Mouse (Mus musculus) Muller cell, postnatal 12 days (primary cell): ENCODE measurements around the gene 1700025C18Rik.

ENCODE experiments used
- DNase-seq: peaks from one replicate; pipeline ENCODE4 v3.0.0-alpha.2; 2015; ENCODE audit errors: inconsistent ontology term

Gene 1700025C18Rik

DNA sequence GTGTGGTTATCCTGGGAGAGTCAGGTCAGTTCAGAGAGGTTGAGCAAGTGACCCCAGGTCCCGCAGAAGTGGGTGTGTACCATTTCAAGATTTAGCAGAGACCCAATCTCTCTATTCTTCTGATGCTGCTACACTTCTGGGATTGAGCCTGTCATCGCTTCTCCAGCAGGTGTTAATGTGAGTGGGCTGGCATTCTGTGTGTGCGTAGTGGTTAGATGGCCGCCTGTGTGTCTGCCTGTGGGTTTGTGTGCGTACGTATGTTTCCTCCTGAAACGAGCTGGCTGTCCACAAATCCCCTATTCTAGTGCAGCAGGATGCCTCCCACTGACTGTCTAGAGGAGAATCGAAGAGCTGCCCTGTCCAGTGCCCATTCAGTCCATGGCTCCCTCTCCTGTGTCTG is 12.5 kb downstream of the 1700025C18Rik start:
- no peak for DNase-seq

DNA sequence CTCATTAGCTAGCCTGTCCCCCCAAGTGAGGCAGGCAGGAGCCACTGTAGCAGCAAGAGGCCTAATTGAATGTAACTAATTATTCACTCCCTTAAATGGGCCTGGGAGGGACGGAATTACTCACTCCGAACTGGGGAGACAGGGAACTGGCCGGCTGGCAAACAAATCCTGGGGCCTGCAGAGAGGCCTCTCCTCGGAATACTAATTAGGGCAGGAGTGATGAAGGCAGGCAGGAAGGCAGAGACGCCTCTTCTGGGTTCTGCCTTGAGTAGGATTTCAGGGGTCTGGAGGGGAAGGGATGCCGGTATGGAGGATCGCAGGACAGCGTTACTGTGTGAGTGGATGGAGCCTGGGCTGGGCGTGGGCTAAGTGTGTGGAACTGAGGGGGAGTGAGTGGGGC is 13.5 kb downstream of the 1700025C18Rik start:
- peak; percentile 84 for DNase-seq

- peak; percentile 68 for DNase-seq
These were observed 15.6 kb downstream of the 1700025C18Rik start for GRCm38 (mm10) chr2:165074937-165075336.

- peak; percentile 52 for DNase-seq
These were observed 16.3 kb downstream of the 1700025C18Rik start for GRCm38 (mm10) chr2:165074081-165074884.

- no peak for DNase-seq
These were observed 17.2 kb downstream of the 1700025C18Rik start for GRCm38 (mm10) chr2:165073381-165073781.

DNA sequence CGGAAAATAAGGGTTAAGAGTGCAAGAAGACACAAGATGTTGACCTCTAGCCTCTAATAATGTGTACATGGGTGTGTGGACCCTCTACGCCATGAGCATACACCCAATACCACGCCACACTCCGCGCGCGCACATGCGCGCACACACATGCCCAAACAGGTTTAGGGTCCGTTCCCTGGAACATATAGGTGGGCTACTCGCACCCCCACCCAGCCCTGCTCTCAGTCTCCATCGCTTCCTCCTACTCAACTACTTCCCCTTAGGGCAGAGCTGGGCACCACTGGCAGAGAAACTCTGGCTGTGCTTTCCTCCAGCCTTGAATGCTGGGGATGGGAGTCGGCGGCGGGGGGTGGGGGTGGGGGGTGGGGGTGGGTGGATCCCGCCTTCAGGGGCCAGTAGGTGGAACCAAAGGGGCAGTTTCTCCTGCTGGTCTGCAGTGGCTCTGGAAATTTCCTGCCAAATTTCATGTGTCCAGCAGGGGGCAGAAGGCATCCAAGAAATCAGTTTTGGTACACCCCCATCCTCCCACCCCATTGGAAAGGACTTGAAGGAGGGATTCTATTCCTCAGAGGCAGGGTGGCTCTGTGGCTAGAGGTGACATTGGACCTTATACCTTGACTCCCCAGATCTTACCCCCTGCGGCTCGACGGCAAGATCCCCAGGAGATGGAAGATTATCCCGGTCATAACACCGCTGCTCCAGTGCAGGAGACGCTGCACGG is 20.3 kb downstream of the 1700025C18Rik start:
- peak; percentile 55 for DNase-seq

GRCm38 (mm10) chr2:165068806-165069205 is 21.7 kb downstream of the 1700025C18Rik start:
- DNase-seq: no peak

- DNase-seq: no peak
These were observed 26.1 kb downstream of the 1700025C18Rik start for GRCm38 (mm10) chr2:165064489-165064888.

DNA sequence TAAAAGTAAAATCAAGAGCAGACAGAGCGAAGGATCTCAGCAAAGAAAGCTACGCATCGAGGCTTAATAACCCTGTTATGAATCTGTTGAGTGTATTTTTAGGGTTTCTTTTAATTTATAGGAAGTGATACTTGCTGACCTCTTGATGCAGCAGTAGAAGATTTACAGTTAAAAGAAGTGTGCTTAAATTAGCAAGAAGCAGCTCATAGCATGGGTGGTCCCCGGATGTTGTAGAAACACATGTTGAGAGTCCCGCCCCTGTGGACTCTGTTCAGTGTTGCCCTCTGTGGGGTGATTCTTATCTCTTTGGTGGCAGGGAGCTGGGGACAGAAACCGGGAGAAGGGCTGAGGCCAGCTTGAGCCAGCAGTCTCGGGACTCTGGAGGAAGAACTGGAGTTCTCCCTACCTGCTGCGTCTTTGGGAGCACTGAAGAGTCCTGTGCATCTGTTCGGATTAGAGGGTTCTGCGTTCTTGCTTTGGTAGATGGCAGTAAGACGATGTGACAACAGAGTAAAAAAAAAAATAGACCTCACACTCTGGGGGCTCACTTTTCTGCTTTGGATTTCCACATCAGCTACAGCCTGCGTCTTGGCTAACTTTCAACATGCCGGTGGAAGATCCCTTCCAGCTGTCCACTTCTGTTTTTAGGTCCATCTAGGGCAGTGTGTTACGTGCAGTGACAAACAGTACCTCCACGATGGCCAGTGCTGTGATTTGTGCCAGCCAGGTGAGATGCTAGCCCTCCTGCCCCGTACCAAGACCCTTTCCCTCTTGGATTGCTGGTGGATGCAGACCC is 28.7 kb downstream of the 1700025C18Rik start:
- no peak for DNase-seq

DNA sequence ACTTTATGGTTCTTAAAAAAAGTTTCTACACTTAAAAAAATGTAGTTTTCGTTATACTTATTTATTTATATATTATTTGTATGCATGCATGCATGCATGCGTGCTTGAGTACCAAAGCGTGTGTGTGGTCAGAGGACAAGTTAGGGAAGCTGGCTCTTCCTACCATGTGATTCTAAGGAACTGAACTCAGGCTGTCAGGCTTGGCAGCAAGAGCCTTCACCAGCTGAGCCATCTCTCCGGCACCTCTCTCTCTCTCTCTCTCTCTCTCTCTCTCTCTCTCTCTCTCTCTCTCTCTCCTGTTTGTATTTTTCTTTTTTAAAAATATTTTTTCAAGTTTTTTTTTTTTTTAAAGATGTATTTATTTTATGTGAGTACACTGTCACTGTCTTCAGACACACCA is 30.6 kb downstream of the 1700025C18Rik start:
- no peak for DNase-seq

DNA sequence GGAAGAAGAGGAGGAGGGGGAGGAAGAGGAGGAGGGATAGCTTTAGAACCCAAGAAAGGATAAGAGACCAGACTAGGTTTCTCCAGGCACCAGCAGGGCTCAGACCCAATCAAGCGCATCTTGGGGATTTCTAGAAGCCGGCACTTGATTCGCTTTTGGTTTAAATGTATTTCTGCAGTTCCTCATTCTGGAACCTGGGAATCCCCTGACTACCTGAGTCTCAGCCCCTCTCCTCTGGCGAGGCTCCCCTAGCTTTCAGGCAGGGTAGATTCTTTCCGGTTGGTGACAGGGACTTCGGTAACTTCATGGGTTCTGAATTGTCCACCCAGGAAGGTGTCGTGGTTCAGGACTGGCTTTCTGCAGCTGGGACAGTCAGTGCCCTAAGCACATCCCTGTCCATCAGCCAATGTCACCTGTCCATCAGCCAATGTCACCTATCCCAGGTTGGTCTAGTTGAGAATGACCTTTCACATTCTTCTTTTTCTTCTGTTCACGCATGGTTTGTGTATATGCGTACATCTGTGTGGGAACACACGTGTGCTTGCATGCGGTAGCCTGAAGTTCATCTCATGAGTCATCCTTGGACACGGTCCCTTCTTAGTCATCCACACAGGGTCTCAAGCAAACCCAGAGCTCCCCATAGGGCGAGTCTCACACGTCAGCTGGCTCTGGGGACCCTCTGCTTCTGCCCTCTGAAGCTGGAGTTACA is 34.0 kb downstream of the 1700025C18Rik start:
- DNase-seq: no peak

DNA sequence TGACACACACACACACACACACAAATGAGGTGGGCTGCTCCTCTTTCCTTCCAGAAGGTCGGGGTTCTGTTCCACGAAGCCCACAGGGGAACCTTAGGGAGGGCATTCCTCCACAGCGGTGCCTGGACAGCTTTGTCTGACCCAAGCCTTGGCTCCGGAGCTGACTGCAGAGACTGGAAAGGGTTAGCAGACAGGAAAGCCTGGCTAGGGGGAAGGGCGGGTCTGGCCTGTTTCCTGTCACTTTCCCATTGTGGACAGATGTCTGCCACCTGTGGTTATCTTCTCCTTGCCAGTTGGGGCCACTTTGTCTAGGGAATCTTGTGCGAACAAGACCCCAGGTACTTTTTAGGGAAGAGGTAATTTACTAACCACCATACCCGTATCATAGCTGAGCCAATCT is 34.6 kb downstream of the 1700025C18Rik start:
- DNase-seq: no peak

- peak; percentile 80 for DNase-seq
These were observed 35.4 kb downstream of the 1700025C18Rik start, which contains the start of gene Cd40 for GRCm38 (mm10) chr2:165054888-165055852. Gene Cd40 (plus strand): TSS chr2:165055627.

DNA sequence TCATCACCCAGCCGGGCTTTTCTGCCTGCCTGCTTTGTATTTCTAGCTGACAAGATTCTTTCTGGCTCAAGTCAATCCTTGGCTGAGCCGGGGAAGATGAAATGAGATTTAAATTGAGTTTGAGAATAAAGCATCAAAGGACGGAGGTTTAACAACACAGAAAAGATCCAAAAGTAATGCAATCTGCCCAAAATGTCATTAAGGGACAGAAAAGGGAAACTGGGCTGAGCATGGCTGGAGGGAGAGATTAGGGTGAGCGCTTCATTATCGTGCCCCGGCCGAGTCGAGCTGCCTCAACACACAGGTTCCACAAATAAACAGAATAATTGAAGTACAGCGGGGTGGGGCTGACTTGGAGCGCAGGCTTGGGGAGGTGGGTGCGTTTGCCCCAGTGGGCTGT is 39.0 kb downstream of the 1700025C18Rik start:
- no peak for DNase-seq

- no peak for DNase-seq
These were observed 39.6 kb downstream of the 1700025C18Rik start for GRCm38 (mm10) chr2:165050826-165051548.

GRCm38 (mm10) chr2:165049044-165049443 is 41.5 kb downstream of the 1700025C18Rik start:
- DNase-seq: no peak

DNA sequence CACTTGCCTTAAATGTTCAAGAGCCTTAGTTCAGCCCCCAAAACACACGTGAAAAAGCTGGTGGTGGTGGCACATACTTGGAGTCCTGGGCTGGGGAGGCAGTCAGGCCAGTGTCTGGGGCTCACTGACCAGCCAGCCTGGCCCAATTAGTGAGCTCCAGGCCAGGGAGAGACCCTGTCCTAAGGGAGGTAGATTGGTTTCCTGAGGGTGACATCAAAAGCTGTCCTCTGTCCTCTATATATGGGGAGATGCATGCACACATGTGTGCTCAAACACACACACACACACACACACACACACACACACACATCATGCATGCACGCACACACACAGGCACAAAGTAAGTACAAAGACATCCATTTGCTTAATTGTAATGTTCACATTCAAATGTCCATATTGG is 46.8 kb downstream of the 1700025C18Rik start:
- no peak for DNase-seq

GRCm38 (mm10) chr2:165043090-165043636 is 47.4 kb downstream of the 1700025C18Rik start:
- peak; percentile 67 for DNase-seq

DNA sequence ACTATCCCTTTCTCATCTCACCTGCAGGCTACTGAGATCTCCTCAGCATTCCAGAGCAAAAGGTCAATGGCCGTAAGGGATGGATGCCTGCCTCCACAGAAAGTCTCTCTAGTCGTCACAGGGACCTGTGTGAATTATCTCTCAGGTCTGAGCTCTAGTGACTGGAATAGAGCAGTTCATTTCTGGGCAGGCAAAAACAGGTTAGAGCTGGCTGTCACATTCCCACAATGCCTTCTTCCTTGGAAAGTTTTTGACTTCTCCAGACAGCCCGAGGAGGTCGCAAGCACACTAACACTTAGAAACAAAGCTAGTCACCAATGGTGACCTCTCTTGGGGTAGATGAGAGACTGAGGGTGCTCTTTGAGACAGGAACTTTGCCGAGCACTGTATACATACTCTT is 48.4 kb downstream of the 1700025C18Rik start:
- DNase-seq: no peak
